Mouse (Mus musculus): ENCODE results near the gene Serpina3k.

- TF ChIP-seq CTCF (IDR thresholded peaks at IDR 0.05; ENCODE audit: borderline replicate concordance, extremely low read depth, insufficient read depth, insufficient read length) (no peak), POLR2A (IDR thresholded peaks at IDR 0.05; ENCODE audit: borderline replicate concordance, extremely low read depth, insufficient read depth, insufficient read length, poor library complexity, severe bottlenecking) (no peak)
Observed at GRCm38 (mm10) chr12:104356006-104356405, 17.7 kb downstream of the Serpina3k start.
